ENCODE assay signal across 20 mouse cellular contexts in genomic region chr1:93132676-93133075, GRCm38 (mm10). TPM values are rescaled to one million over a fixed set of nuclear protein-coding genes. Genes with fewer than 3 reads are reported as not detected.
"Had no signal": no experiment of that assay in that cellular context is flagged by ENCODE, and none has a peak within 500 bp of the region (broad histone marks: within the 10 kb centered on the region; RNA-seq: fewer than 3 reads in every experiment).

No protein-coding gene starts in this region.

- H3K9ac ChIP-seq: kidney, embryonic 15.5 days; limb, embryonic 15.5 days; neural tube, embryonic 15.5 days had no signal

- DNase-seq: kidney, adult 2 months; kidney, postnatal 14 days; midbrain, embryonic 14.5 days; right cerebral cortex, adult 18-20 months; thymus, adult 18-20 months; thymus, postnatal 14 days had no signal

- H3K27ac ChIP-seq: kidney, embryonic 15.5 days; left cerebral cortex, adult 2 months; limb, embryonic 15.5 days; midbrain, embryonic 10.5 days; neural tube, embryonic 15.5 days had no signal

- H3K4me3 ChIP-seq: kidney, embryonic 15.5 days; left cerebral cortex, adult 2 months; limb, embryonic 15.5 days; midbrain, embryonic 10.5 days; myocyte; neural tube, embryonic 15.5 days had no signal

- H3K4me2 ChIP-seq: kidney, embryonic 15.5 days; limb, embryonic 15.5 days; neural tube, embryonic 15.5 days had no signal

- H3K4me1 ChIP-seq: kidney, embryonic 15.5 days; neural tube, embryonic 15.5 days had no signal

- H3K9me3 ChIP-seq: kidney, embryonic 15.5 days; limb, embryonic 15.5 days; midbrain, embryonic 10.5 days; neural tube, embryonic 15.5 days had no signal

- H3K36me3 ChIP-seq: kidney, embryonic 15.5 days; limb, embryonic 15.5 days; midbrain, embryonic 10.5 days; neural tube, embryonic 15.5 days had no signal

- H3K27me3 ChIP-seq: kidney, embryonic 15.5 days; limb, embryonic 15.5 days; neural tube, embryonic 15.5 days had no signal

- ATAC-seq: hindbrain, embryonic 16.5 days; inflammation-experienced regulatory T-cells, adult 6 months had no signal

RNA-seq across cellular contexts. Expression of gene Agxt, which starts 2.4 kb away (rescaled TPM):
- total RNA-seq: layer of hippocampus, adult 8-10 months; layer of hippocampus, postnatal 14 days; left cerebral cortex, adult 2 months; left cerebral cortex, postnatal 14 days; megakaryocyte, adult 5-6 weeks had no signal
- polyA plus RNA-seq: hindbrain, embryonic 16.5 days; inflammation-experienced regulatory T-cells, adult 6 months; limb, embryonic 11.5 days; limb, embryonic 15.5 days; midbrain, embryonic 10.5 days; midbrain, embryonic 14.5 days; myocyte; neural tube, embryonic 11.5 days; neural tube, embryonic 15.5 days had no signal

RNA-seq across cellular contexts. Expression of gene 2310007B03Rik, which starts 28.1 kb away (rescaled TPM):
- total RNA-seq: layer of hippocampus, adult 8-10 months; layer of hippocampus, postnatal 14 days; left cerebral cortex, adult 2 months; left cerebral cortex, postnatal 14 days; megakaryocyte, adult 5-6 weeks had no signal
- polyA plus RNA-seq: inflammation-experienced regulatory T-cells, adult 6 months; midbrain, embryonic 14.5 days had no signal

RNA-seq across cellular contexts. Expression of gene Kif1a, which starts 30.9 kb away (rescaled TPM):
- total RNA-seq: megakaryocyte, adult 5-6 weeks had no signal
- polyA plus RNA-seq: inflammation-experienced regulatory T-cells, adult 6 months had no signal

RNA-seq across cellular contexts. Expression of gene Crocc2, which starts 35.8 kb away (rescaled TPM):
- total RNA-seq: megakaryocyte, adult 5-6 weeks had no signal
- polyA plus RNA-seq: inflammation-experienced regulatory T-cells, adult 6 months; myocyte had no signal
